Mouse (Mus musculus): ENCODE data around the gene Tppp2. TPM values are rescaled to one million over a fixed set of nuclear protein-coding genes. Genes with fewer than 3 reads are reported as not detected.

The Tppp2 gene
- polyA plus RNA-seq, 1 experiment, result not detected

DNA sequence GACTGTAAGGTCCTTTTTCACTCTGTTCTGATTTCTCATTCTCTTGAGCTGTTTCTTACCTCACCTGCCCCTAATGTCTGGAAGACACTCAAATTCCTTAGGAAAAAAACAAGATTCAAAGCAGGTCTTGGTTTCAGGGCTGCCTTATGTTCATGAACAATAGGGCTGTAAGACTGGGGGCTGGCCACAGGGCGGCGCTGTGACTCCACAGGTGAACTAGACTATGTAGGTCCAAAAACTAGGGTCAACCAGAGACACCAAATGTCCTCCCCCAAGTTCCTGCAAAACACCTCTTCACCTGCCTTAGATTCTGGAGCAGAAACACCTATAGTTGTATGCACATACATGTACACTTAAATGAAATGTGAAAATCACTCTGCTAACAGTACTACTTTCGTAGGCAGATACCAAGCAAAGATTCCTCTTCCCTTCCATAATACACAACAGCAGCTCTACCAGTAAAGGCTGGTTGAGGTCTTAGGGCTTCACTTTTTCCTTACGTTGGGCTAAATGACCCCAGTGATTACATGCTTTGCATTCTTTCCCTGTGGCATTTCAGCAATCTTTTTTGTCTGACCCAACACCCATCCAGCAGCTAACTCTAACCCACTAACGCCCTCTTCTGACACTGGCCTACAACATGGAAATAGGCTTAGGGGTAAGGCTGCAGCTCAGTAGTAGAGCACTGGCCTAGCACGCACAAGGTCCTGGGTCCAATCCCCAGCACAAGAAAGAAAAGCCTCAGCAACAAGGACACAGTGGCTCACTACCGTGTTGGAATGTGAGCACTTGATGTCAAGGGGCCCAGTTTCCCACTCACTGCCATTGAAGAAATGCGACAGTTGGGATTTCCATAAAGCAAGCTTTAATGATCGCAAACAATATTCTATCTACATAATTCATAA is 15.2 kb upstream of the Tppp2 start:
- Histone ChIP-seq H3K36me3 (ENCODE audit: control insufficient read depth, insufficient read depth) (no peaks in the 10 kb centered on the region), H3K79me3 (ENCODE audit: low read depth) (no peaks in the 10 kb centered on the region), H3K4me3 (ENCODE audit: insufficient read depth, poor library complexity, severe bottlenecking) (no peak overlapping the region), H3K27me3 (ENCODE audit: control insufficient read depth, insufficient read depth, insufficient read length) (no peaks in the 10 kb centered on the region), H3ac (ENCODE audit: control insufficient read depth, insufficient read length, low read depth) (no peak overlapping the region), H3K79me2 (ENCODE audit: control insufficient read depth, insufficient read depth) (no peaks in the 10 kb centered on the region)
- TF ChIP-seq CTCF (IDR thresholded peaks at IDR 0.05; ENCODE audit: control insufficient read depth, insufficient read depth, insufficient read length), result peak; percentile 13
- no peak for TF ChIP-seq CEBPB (IDR thresholded peaks at IDR 0.05; ENCODE audit: low read depth)

DNA sequence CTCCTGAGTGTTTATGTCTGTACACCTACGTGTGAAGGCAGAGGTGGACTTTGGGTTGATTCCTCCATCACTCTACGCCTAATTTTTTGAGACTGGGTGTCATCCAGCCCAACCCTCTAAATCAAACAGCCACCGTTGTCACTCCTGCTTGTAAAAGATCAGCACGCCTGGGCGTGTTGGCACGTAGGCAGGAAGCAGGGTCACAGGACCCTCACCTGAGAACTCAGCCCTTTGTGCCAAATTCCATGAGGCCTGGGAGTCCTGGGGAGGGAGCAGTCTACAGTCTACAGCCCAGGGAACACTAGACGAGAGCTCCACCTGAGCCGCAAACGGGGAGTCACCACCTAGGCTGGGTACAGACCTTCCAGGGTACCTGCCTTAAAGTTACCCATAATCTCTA is 14.4 kb upstream of the Tppp2 start:
- Histone ChIP-seq H3K79me2 (ENCODE audit: control insufficient read depth, insufficient read depth) (no peaks in the 10 kb centered on the region), H3K27me3 (ENCODE audit: control insufficient read depth, insufficient read depth, insufficient read length) (no peaks in the 10 kb centered on the region), H3K79me3 (ENCODE audit: low read depth) (no peaks in the 10 kb centered on the region), H3ac (ENCODE audit: control insufficient read depth, insufficient read length, low read depth) (no peak overlapping the region), H3K4me3 (ENCODE audit: insufficient read depth, poor library complexity, severe bottlenecking) (no peak overlapping the region), H3K36me3 (ENCODE audit: control insufficient read depth, insufficient read depth) (no peaks in the 10 kb centered on the region)
- no peak for TF ChIP-seq FOSL1 (IDR thresholded peaks at IDR 0.05; ENCODE audit: insufficient read depth, low read length, poor library complexity, severe bottlenecking)
- no peak for TF ChIP-seq USF1 (IDR thresholded peaks at IDR 0.05; ENCODE audit: low read depth)

DNA sequence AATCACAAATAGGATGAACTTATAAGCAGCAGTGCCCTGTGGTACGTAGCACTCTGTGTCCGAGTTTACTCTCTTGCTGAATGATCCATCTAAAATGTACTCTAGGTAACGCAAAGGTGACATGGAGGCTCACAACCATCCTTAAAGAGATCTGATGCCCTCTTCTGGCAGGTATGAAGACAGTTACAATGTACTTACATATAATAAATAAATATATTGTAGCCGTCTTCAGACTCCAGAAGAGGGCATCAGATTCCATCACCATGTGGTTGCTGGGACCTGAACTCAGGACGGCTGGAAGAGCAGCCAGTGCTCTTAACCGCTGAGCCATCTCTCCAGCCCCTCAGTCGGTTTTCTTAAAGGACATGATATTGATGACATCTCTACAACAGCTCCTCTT is 13.5 kb upstream of the Tppp2 start:
- Histone ChIP-seq H3K27me3 (ENCODE audit: control insufficient read depth, insufficient read depth, insufficient read length) (no peaks in the 10 kb centered on the region), H3K79me2 (ENCODE audit: control insufficient read depth, insufficient read depth) (no peaks in the 10 kb centered on the region), H3K79me3 (ENCODE audit: low read depth) (no peaks in the 10 kb centered on the region), H3ac (ENCODE audit: control insufficient read depth, insufficient read length, low read depth) (no peak overlapping the region), H3K4me3 (ENCODE audit: insufficient read depth, poor library complexity, severe bottlenecking) (no peak overlapping the region), H3K36me3 (ENCODE audit: control insufficient read depth, insufficient read depth) (no peaks in the 10 kb centered on the region)
- TF ChIP-seq CTCF (IDR thresholded peaks at IDR 0.05; ENCODE audit: control insufficient read depth, insufficient read depth, insufficient read length) (no peak), FOSL1 (IDR thresholded peaks at IDR 0.05; ENCODE audit: insufficient read depth, low read length, poor library complexity, severe bottlenecking) (no peak), MAX (IDR thresholded peaks at IDR 0.05) (no peak), MYOG (IDR thresholded peaks at IDR 0.05; ENCODE audit: control insufficient read depth, extremely low read depth, insufficient read length) (no peak)

DNA sequence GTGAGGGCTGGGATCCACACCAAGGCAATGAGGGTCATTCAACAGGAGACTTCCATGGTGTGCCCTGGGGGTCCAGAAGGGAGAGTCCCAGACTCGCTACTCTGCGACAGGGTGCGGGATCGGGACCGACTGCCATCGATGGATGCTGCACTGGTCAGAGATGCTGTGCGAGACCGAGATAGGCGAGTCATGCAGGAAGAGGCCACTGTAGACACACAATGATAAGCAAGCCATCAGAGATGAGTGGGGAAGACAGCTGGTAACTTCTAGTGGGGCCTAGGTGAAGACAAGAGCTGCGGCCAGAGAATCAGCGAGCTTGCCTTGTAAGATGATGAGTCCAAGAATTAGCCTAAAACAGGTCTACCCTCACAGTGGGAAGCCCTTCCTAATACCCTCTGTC is 12.1 kb upstream of the Tppp2 start:
- H3K79me2 ChIP-seq (ENCODE audit: control insufficient read depth, insufficient read depth), result no peaks in the 10 kb centered on the region
- TF ChIP-seq FOSL1 (IDR thresholded peaks at IDR 0.05; ENCODE audit: insufficient read depth, low read length, poor library complexity, severe bottlenecking) (no peak), MAX (IDR thresholded peaks at IDR 0.05) (no peak), MYOG (IDR thresholded peaks at IDR 0.05; ENCODE audit: control insufficient read depth, extremely low read depth, insufficient read length) (no peak), CEBPB (IDR thresholded peaks at IDR 0.05; ENCODE audit: low read depth) (no peak), CTCF (IDR thresholded peaks at IDR 0.05; ENCODE audit: control insufficient read depth, insufficient read depth, insufficient read length) (no peak), MYOD1 (IDR thresholded peaks at IDR 0.05; ENCODE audit: control insufficient read depth, insufficient read length, low read depth) (no peak)
- H3ac ChIP-seq (ENCODE audit: control insufficient read depth, insufficient read length, low read depth), result no peak overlapping the region
- H3K36me3 ChIP-seq (ENCODE audit: control insufficient read depth, insufficient read depth), result no peaks in the 10 kb centered on the region
- no peaks in the 10 kb centered on the region for H3K79me3 ChIP-seq (ENCODE audit: low read depth)
- H3K4me3 ChIP-seq (ENCODE audit: insufficient read depth, poor library complexity, severe bottlenecking), result no peak overlapping the region
- no peaks in the 10 kb centered on the region for H3K27me3 ChIP-seq (ENCODE audit: control insufficient read depth, insufficient read depth, insufficient read length)

DNA sequence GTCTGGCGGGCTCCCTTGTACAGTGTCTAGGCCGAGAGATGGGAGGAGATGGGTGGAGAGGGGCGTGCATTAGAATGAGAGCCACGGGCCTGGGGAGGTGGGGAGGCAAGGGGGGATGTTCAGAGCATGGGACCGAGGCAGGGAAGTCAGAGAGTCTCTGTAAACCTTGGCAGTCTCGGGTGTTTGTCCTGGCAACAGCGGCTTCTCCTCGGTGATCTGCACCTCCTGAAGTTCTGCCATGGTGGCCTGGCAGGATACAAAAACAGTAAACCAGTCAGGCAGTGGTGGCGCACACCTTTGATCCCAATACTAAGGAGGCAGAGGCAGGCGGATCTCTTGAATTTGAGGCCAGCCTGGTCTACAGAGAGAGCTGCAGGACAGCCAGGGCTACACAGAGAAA is 6.9 kb upstream of the Tppp2 start:
- H3ac ChIP-seq (ENCODE audit: control insufficient read depth, insufficient read length, low read depth), result no peak overlapping the region
- no peaks in the 10 kb centered on the region for H3K79me2 ChIP-seq (ENCODE audit: control insufficient read depth, insufficient read depth)
- TF ChIP-seq MYOD1 (IDR thresholded peaks at IDR 0.05; ENCODE audit: control insufficient read depth, insufficient read length, low read depth) (no peak), USF1 (IDR thresholded peaks at IDR 0.05; ENCODE audit: low read depth) (no peak), CTCF (IDR thresholded peaks at IDR 0.05; ENCODE audit: control insufficient read depth, insufficient read depth, insufficient read length) (no peak), CEBPB (IDR thresholded peaks at IDR 0.05; ENCODE audit: low read depth) (no peak), MAX (IDR thresholded peaks at IDR 0.05) (no peak), FOSL1 (IDR thresholded peaks at IDR 0.05; ENCODE audit: insufficient read depth, low read length, poor library complexity, severe bottlenecking) (no peak), MYOG (IDR thresholded peaks at IDR 0.05; ENCODE audit: control insufficient read depth, extremely low read depth, insufficient read length) (no peak)
- no peaks in the 10 kb centered on the region for H3K79me3 ChIP-seq (ENCODE audit: low read depth)
- no peaks in the 10 kb centered on the region for H3K27me3 ChIP-seq (ENCODE audit: control insufficient read depth, insufficient read depth, insufficient read length)
- no peaks in the 10 kb centered on the region for H3K36me3 ChIP-seq (ENCODE audit: control insufficient read depth, insufficient read depth)
- no peak overlapping the region for H3K4me3 ChIP-seq (ENCODE audit: insufficient read depth, poor library complexity, severe bottlenecking)

DNA sequence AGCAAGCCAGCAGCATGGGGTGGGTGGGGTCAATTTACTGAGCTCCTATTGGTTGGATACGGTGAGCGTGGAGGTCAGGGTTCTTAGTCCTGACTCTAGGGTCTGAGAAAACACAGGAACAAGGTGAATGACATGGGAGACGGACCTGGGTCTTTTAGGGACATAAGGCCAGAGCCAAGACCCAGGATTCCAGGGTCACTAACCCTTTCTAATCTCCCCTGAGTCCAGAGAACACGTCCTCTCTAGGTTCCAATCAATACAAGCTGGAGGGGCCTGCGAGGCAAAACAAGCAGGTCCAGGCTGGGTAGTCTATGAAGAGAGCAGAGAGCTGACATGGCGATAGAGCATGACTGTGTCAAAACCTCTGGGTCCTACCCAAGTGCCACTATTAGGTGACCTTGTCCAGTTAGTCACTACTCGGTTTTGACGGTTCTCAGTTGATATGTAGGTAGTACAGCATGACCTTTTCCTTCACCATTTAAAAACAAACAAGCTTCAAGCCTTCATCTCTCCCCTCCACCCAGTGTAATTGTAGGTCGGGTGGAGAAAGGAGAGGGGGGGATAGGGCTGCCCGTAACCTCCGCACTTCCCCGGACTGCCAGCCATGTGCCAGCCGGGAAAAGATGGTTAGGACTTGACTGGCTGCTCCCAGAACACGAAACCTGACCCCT is 5.7 kb upstream of the Tppp2 start:
- Histone ChIP-seq H3K79me3 (ENCODE audit: low read depth) (no peaks in the 10 kb centered on the region), H3K79me2 (ENCODE audit: control insufficient read depth, insufficient read depth) (no peaks in the 10 kb centered on the region), H3K36me3 (ENCODE audit: control insufficient read depth, insufficient read depth) (no peaks in the 10 kb centered on the region), H3K4me3 (ENCODE audit: insufficient read depth, poor library complexity, severe bottlenecking) (peak overlapping the region; percentile 29), H3ac (ENCODE audit: control insufficient read depth, insufficient read length, low read depth) (peak overlapping the region; percentile 58), H3K27me3 (ENCODE audit: control insufficient read depth, insufficient read depth, insufficient read length) (no peaks in the 10 kb centered on the region)
- TF ChIP-seq FOSL1 (IDR thresholded peaks at IDR 0.05; ENCODE audit: insufficient read depth, low read length, poor library complexity, severe bottlenecking) (no peak), CEBPB (IDR thresholded peaks at IDR 0.05; ENCODE audit: low read depth) (no peak), USF1 (IDR thresholded peaks at IDR 0.05; ENCODE audit: low read depth) (no peak), MYOD1 (IDR thresholded peaks at IDR 0.05; ENCODE audit: control insufficient read depth, insufficient read length, low read depth) (no peak), MYOG (IDR thresholded peaks at IDR 0.05; ENCODE audit: control insufficient read depth, extremely low read depth, insufficient read length) (no peak), MAX (IDR thresholded peaks at IDR 0.05) (no peak)
